Mouse (Mus musculus) intestine, embryonic 16.5 days (tissue): ENCODE results near the gene Mfsd12. TPM values are rescaled to one million over a fixed set of nuclear protein-coding genes. Genes with fewer than 3 reads are reported as not detected.

Source experiments
- ATAC-seq: fragments of 200-750 bp; cut with Nextera tagmentation; 2 replicates; pipeline ENCODE4 v1.8.0; 2017; ENCODE audit warnings: moderate TSS enrichment, moderate library complexity
- H3K27ac ChIP-seq: fragments of 300-500 bp; sonication (generic); 2 replicates; pipeline ENCODE4 v1.5.1; 2014; ENCODE audit warnings: mild to moderate bottlenecking, low read length
- H3K27me3 ChIP-seq: fragments of 300-500 bp; sonication (generic); replicated peaks from 2 replicates; pipeline ENCODE4 v1.6.1; 2014; ENCODE audit warnings: low read length, control low read depth, mixed read lengths; ENCODE audit not compliant: control insufficient read depth, insufficient read depth
- H3K36me3 ChIP-seq: fragments of 300-500 bp; sonication (generic); 2 replicates; pipeline ENCODE4 v1.6.1; 2014; ENCODE audit warnings: low read length, control low read depth; ENCODE audit not compliant: control insufficient read depth, insufficient read depth
- H3K4me1 ChIP-seq: fragments of 300-500 bp; sonication (generic); 2 replicates; pipeline ENCODE4 v1.6.1; 2014; ENCODE audit warnings: low read length, control low read depth, mixed read lengths; ENCODE audit not compliant: control insufficient read depth, insufficient read depth
- H3K4me2 ChIP-seq: fragments of 300-500 bp; sonication (generic); 2 replicates; pipeline ENCODE4 v1.6.1; 2014; ENCODE audit warnings: low read depth, low read length, control low read depth
- H3K4me3 ChIP-seq: fragments of 300-500 bp; sonication (generic); 2 replicates; pipeline ENCODE4 v1.5.1; 2014; ENCODE audit warnings: mild to moderate bottlenecking, low read length
- H3K9ac ChIP-seq: fragments of 300-500 bp; sonication (generic); 2 replicates; pipeline ENCODE4 v1.6.1; 2014; ENCODE audit warnings: low read depth, low read length
- H3K9me3 ChIP-seq: fragments of 300-500 bp; sonication (generic); 2 replicates; pipeline ENCODE4 v1.6.1; 2016; ENCODE audit warnings: low read length, control low read depth; ENCODE audit not compliant: control insufficient read depth
- WGBS: fragments of 180-500 bp; shearing (Covaris S2); extraction: QIAGEN DNeasy Blood & Tissue Kit; methylation state at CpG from one replicate; pipeline ENCODE4 v1.1.7; 2014; 5-methylcytosine and 5-hydroxymethylcytosine counted together
- polyA plus RNA-seq: library from polyadenylated mRNA; unstranded; fragments of >200 nt; fragmentation: Nextera tagmentation; extraction: Ambion mirVana; gene quantifications from 2 replicates; pipeline ENCODE4 v1.2.1, GENCODE M21; 2015

Mfsd12 gene
- polyA plus RNA-seq, 1 experiment from 2014 or later, result 21.6 TPM

DNA sequence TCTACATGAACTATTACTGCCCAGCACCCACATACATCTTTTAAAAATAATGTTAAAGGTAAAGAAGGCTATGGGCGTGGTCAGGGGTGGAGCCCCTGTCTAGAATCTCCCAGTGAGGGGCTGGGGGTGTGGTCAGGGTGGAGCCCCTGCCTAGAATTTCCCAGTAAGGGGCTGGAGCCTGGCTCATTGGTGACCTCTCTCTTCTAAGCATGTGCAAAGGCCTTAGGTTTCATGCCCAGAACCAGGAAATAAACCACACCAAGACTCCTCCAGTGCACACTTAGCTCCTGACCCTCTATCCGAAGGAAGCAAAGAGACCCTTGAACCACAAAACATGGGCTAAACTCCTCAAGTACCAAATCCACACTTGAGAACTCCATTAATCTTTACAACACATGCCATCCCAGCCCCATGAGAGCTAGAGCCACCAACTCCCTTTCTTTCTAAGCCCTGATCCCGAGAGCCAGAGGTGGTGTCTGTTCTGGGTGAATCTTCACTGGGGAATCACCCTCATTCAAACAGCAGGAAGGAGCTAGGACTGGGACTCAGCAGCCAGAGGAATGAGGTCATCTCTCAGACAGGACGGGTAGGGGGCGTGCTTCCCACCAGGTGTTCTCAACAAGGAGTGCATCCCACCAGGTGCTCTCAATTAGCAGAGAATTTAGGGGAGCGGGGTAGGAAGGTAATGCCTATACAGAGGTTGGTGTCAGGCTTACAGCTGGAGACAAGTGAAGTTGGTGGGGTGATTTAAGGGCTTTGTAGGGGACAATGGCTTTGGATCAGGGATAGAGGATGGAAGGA lies 19.5 kb downstream of the Mfsd12 start:
- 31% methylated on average over 6 of the region's 6 CpGs for WGBS
- peak overlapping the region; percentile 83 for H3K4me3 ChIP-seq

DNA sequence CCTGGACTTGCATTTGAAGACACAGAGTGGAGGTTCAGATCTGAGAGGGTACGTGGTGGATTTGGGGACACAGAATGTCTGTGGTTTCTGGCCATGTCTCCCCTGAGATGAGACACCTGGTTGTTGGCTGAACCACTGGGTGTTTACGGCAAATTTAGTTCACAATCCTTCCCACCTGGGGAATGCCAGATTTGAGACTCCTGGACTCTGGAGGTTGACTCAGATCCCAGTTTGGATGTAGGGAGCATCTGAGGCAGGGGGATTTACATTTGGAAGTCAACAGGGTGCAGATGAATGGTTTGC lies 20.0 kb downstream of the Mfsd12 start:
- Histone ChIP-seq H3K9me3 (no peaks in the 10 kb centered on the region), H3K36me3 (peaks cover 3% of the 10 kb centered on the region; the same call in 1 of the 2 replicates), H3K4me1 (peaks cover 20% of the 10 kb centered on the region), H3K4me3 (peak overlapping the region; percentile 83), H3K27ac (no peak overlapping the region), H3K9ac (peak overlapping the region; percentile 95), H3K27me3 (no peaks in the 10 kb centered on the region), H3K4me2 (peak overlapping the region; percentile 83)
- no peak for ATAC-seq
- WGBS, result 32% methylated on average over 2 of the region's 2 CpGs

More for the DNA sequence above, 19.5 kb downstream of the Mfsd12 start:
- Histone ChIP-seq H3K9me3 (no peaks in the 10 kb centered on the region), H3K9ac (peak overlapping the region; percentile 95), H3K36me3 (peaks cover 3% of the 10 kb centered on the region; the same call in 1 of the 2 replicates), H3K27me3 (no peaks in the 10 kb centered on the region), H3K4me1 (peaks cover 20% of the 10 kb centered on the region), H3K27ac (peak overlapping the region; percentile 16), H3K4me2 (peak overlapping the region; percentile 83)
- ATAC-seq, result no peak

- ATAC-seq, result peak; percentile 68
- Histone ChIP-seq H3K9me3 (no peaks in the 10 kb centered on the region), H3K9ac (peak within 1 kb of the TSS; percentile 95), H3K36me3 (peaks cover 3% of the 10 kb centered on the region; the same call in 1 of the 2 replicates), H3K4me1 (peaks cover 24% of the 10 kb centered on the region), H3K27me3 (no peaks in the 10 kb centered on the region), H3K27ac (peak within 1 kb of the TSS; percentile 69), H3K4me2 (peak within 1 kb of the TSS; percentile 83), H3K4me3 (peak within 1 kb of the TSS; percentile 83)
- under 1% methylated on average over 54 of the region's 59 CpGs for WGBS
Observed at GRCm38 (mm10) chr10:81377793-81378552, 20.7 kb downstream of the Mfsd12 start, which contains the start of gene Fzr1. Gene Fzr1, minus strand, starts transcription at chr10:81378516.

DNA sequence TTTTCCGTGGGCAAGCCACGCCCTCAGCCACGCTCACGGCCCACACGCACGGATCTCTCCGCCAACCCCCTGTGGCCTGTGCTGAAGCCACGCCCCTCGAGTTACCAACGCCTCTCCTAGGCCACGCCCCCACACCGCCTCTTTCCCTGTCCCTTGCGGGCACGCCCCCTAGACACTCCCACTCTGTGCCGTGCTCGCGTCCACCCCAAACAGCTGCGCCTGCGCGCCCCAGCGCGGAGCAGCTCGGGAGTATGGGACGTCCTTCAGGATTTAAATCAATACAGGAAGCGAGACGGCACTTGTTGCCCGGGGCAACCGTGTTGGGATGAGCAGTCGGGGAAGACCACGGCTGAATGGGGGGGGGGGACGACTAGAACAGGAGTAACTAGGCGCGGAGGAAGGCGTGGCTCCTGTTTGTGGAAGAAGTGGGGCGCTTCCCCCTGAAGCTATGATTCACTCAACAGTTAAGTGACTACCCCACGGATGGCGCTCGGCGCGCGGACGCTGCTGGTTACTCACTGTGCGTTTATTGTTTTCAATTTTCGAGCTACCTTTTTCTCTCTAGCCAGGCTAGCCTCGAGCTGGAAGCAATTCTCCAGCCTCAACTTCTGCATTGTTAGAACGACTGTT lies 21.4 kb downstream of the Mfsd12 start:
- Histone ChIP-seq H3K27me3 (no peaks in the 10 kb centered on the region), H3K4me2 (peak overlapping the region; percentile 74), H3K27ac (peak overlapping the region; percentile 62), H3K4me3 (peak overlapping the region; percentile 83), H3K4me1 (peaks cover 19% of the 10 kb centered on the region), H3K36me3 (peaks cover 3% of the 10 kb centered on the region; the same call in 1 of the 2 replicates), H3K9me3 (no peaks in the 10 kb centered on the region), H3K9ac (peak overlapping the region; percentile 65)
- under 1% methylated on average over 46 of the region's 46 CpGs for WGBS
- ATAC-seq, result peak; percentile 95

GRCm38 (mm10) chr10:81379183-81379553 lies 21.9 kb downstream of the Mfsd12 start:
- no peak for ATAC-seq
- Histone ChIP-seq H3K36me3 (peaks cover 3% of the 10 kb centered on the region; the same call in 1 of the 2 replicates), H3K4me1 (peaks cover 19% of the 10 kb centered on the region), H3K4me3 (peak overlapping the region; percentile 83), H3K27me3 (no peaks in the 10 kb centered on the region), H3K9me3 (no peaks in the 10 kb centered on the region), H3K9ac (peak overlapping the region; percentile 65), H3K27ac (peak overlapping the region; percentile 62), H3K4me2 (peak overlapping the region; percentile 74)
- 60% methylated on average over 3 of the region's 3 CpGs for WGBS

- 83% methylated on average over 6 of the region's 6 CpGs for WGBS
- no peak for ATAC-seq
- H3K4me2 ChIP-seq, result no peak overlapping the region
- no peak overlapping the region for H3K4me3 ChIP-seq
- H3K4me1 ChIP-seq, result peaks cover 20% of the 10 kb centered on the region
- no peaks in the 10 kb centered on the region for H3K9me3 ChIP-seq
- no peak overlapping the region for H3K27ac ChIP-seq
- no peak overlapping the region for H3K9ac ChIP-seq
- H3K27me3 ChIP-seq, result no peaks in the 10 kb centered on the region
- peaks cover 3% of the 10 kb centered on the region; the same call in 1 of the 2 replicates for H3K36me3 ChIP-seq
Observed at GRCm38 (mm10) chr10:81379809-81380378, 22.6 kb downstream of the Mfsd12 start.

DNA sequence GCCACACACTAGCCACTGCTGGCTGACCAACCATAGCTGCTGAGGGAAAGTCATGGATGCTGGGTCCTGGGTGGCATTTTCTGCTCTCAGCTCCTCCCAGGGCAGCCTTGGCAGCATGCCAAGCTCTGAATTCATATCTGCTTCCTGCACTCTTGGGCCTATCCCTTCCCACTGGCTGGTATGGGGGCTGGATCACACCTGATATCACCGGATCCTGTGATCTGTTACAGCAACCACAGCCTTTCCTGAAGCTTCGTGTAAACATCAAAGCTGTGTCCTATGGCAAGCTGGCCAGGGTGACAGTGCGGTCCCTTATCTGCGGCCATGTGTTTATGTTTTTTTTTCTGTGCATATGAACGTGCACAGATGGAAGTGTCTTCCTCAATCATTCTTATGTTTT lies 24.7 kb downstream of the Mfsd12 start:
- ATAC-seq, result peak; percentile 6; the same call in 1 of the 2 replicates
- 55% methylated on average over 5 of the region's 5 CpGs for WGBS

DNA sequence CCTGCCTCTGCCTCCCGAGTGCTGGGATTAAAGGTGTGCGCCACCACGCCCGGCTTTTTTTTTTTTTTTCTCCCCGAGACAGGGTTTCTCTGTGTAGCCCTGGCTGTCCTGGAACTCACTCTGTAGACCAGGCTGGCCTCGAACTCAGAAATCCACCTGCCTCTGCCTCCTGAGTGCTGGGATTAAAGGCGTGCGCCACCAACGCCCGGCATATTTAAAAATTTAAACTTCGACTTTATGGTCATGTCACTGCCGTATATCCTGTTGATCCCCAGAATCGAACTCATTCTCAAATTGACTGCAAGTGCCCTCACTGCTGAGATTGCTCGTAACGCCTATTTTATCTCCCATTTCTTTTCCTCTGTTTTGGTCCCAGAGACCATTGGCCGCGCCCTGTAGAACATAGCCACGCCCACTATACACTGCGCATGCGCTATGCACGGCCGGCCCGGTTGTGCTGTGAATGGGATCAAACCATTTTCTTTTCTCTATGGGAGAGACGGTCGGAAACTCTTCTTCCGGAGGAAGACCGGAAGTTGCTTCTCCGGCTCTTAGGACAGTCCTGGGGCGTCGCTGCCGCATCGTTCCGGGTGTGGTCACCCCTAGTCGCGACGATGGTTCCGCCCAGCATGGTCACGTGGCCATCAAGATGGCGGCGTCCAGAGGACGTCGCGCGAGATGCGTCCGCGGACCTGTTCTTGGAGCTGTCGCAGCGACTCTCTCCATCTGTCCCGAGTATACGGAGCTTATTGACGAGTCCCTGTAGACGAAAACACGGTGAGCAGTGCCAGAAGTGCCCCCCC lies 26.7 kb downstream of the Mfsd12 start, which contains the start of the genes Dohh and Gm48551:
Dohh (plus strand) TSS at position 627 of the 803 bp plus-strand sequence.
Gm48551 (plus strand) TSS at position 665 of the 803 bp plus-strand sequence.
- Histone ChIP-seq H3K27me3 (no peaks in the 10 kb centered on the region), H3K9ac (peak within 1 kb of the TSS; percentile 80), H3K27ac (peak within 1 kb of the TSS; percentile 65), H3K4me1 (peaks cover 20% of the 10 kb centered on the region), H3K4me3 (peak within 1 kb of the TSS; percentile 74), H3K4me2 (peak within 1 kb of the TSS; percentile 66), H3K36me3 (peaks cover 11% of the 10 kb centered on the region), H3K9me3 (no peaks in the 10 kb centered on the region)
- ATAC-seq, result peak; percentile 91
- WGBS, result 5% methylated on average over 51 of the region's 54 CpGs

More for the DNA sequence above, 24.7 kb downstream of the Mfsd12 start:
- no peaks in the 10 kb centered on the region for H3K27me3 ChIP-seq
- peaks cover 24% of the 10 kb centered on the region for H3K4me1 ChIP-seq
- H3K36me3 ChIP-seq, result no peaks in the 10 kb centered on the region
- no peak overlapping the region for H3K4me3 ChIP-seq
- peak overlapping the region; percentile 53 for H3K27ac ChIP-seq
- H3K9ac ChIP-seq, result no peak overlapping the region
- no peak overlapping the region for H3K4me2 ChIP-seq
- H3K9me3 ChIP-seq, result no peaks in the 10 kb centered on the region
